13 mouse cellular contexts compared by ENCODE assay signal in genomic region chr15:88661654-88662053, GRCm38 (mm10).
A peak's percentile ranks its signal among the peaks of the same experiment; 100 is the strongest.
DNase-seq lines count a peak whose midpoint lies in the region; ATAC-seq and TF ChIP-seq lines count a peak whose summit lies in the region.
"Had no signal": no experiment of that assay in that cellular context is flagged by ENCODE, and none has a peak within 500 bp of the region (broad histone marks: within the 10 kb centered on the region; RNA-seq: fewer than 3 reads in every experiment).

No protein-coding gene starts in this region.

- H3K4me2 ChIP-seq in hindbrain, postnatal 0 days (ENCODE audit: low read depth, low read length) = no peak overlapping the region
- no peak overlapping the region for H3K4me2 ChIP-seq in hindbrain, embryonic 11.5 days (replicated peaks; ENCODE audit: low read depth, low read length)

- no peaks in the 10 kb centered on the region for H3K36me3 ChIP-seq in heart, embryonic 10.5 days
- H3K36me3 ChIP-seq in hindbrain, postnatal 0 days (ENCODE audit: insufficient read depth, low read length) = no peaks in the 10 kb centered on the region
- H3K36me3 ChIP-seq in hindbrain, embryonic 11.5 days (ENCODE audit: control insufficient read depth, insufficient read depth, low read length) = no peaks in the 10 kb centered on the region
- H3K36me3 ChIP-seq in E14TG2a.4 (ENCODE audit: insufficient read depth, low read length) = no peaks in the 10 kb centered on the region
- H3K36me3 ChIP-seq: hindbrain, embryonic 12.5 days had no signal

- ATAC-seq in hindbrain, postnatal 0 days = peak; percentile 62
- ATAC-seq in hindbrain, embryonic 11.5 days (ENCODE audit: low FRiP score) = no peak
- 0 out of 2 replicates have a peak, but pooled peaks have one; percentile 10 for ATAC-seq in megakaryocyte, adult 5-6 weeks (ENCODE audit: poor library complexity, severe bottlenecking)
- ATAC-seq: activated CD4-positive, CD25-positive, alpha-beta regulatory T cell, adult 4 months; forebrain, embryonic 13.5 days; inflammation-experienced regulatory T-cells, adult 6 months had no signal

- H3K27ac ChIP-seq in heart, embryonic 10.5 days = no peak overlapping the region
- no peak overlapping the region for H3K27ac ChIP-seq in hindbrain, postnatal 0 days
- no peak overlapping the region for H3K27ac ChIP-seq in hindbrain, embryonic 11.5 days (ENCODE audit: low read depth, low read length)
- H3K27ac ChIP-seq: forebrain, embryonic 13.5 days; gastrocnemius, adult 2 months; hindbrain, embryonic 12.5 days had no signal

- peak; percentile 41 to 54 for DNase-seq in heart, adult 18-20 months
- no peak for DNase-seq in heart, embryonic 10.5 days (ENCODE audit: low spot score)
- DNase-seq in hindbrain, postnatal 0 days (ENCODE audit: low spot score) = no peak
- DNase-seq in hindbrain, embryonic 11.5 days (ENCODE audit: low spot score) = no peak
- DNase-seq in thymus, postnatal 25 days = no peak
- DNase-seq: adrenal gland, adult 8-10 months had no signal

- H3K27me3 ChIP-seq in heart, embryonic 10.5 days (ENCODE audit: insufficient read depth, poor library complexity, severe bottlenecking) = peaks cover 29% of the 10 kb centered on the region
- 0 out of 2 replicates have a peak, but pooled peaks cover 4% of the 10 kb centered on the region for H3K27me3 ChIP-seq in hindbrain, postnatal 0 days (ENCODE audit: insufficient read depth, low read length)
- H3K27me3 ChIP-seq in hindbrain, embryonic 11.5 days (ENCODE audit: control insufficient read depth, insufficient read depth, low read length) = no peaks in the 10 kb centered on the region
- H3K27me3 ChIP-seq in E14TG2a.4 (ENCODE audit: insufficient read depth, low read length) = peaks cover 18% of the 10 kb centered on the region

- peaks cover 7% of the 10 kb centered on the region; the same call in 1 of the 2 replicates for H3K4me1 ChIP-seq in heart, embryonic 10.5 days
- no peaks in the 10 kb centered on the region for H3K4me1 ChIP-seq in hindbrain, postnatal 0 days (ENCODE audit: insufficient read depth, low read length)
- H3K4me1 ChIP-seq in hindbrain, embryonic 11.5 days (replicated peaks; ENCODE audit: control insufficient read depth, insufficient read depth, low read length) = no peaks in the 10 kb centered on the region
- H3K4me1 ChIP-seq in E14TG2a.4 (replicated peaks; ENCODE audit: low read depth, low read length) = peaks cover 20% of the 10 kb centered on the region

- 55% methylated on average over 3 of the region's 3 CpGs for WGBS in heart, embryonic 10.5 days
- WGBS in hindbrain, postnatal 0 days = 67% methylated on average over 3 of the region's 3 CpGs
- WGBS in hindbrain, embryonic 11.5 days = 64% methylated on average over 3 of the region's 3 CpGs

- H3K4me3 ChIP-seq in heart, embryonic 10.5 days = no peak overlapping the region
- no peak overlapping the region for H3K4me3 ChIP-seq in hindbrain, postnatal 0 days (ENCODE audit: low read length)
- no peak overlapping the region for H3K4me3 ChIP-seq in hindbrain, embryonic 11.5 days (ENCODE audit: low read depth, low read length)
- peak overlapping the region; percentile 67; the same call in 1 of the 2 replicates for H3K4me3 ChIP-seq in E14TG2a.4 (replicated peaks; ENCODE audit: low read length)
- H3K4me3 ChIP-seq: hindbrain, embryonic 12.5 days had no signal

- TF ChIP-seq CTCF in hindbrain, postnatal 0 days (IDR thresholded peaks at IDR 0.05; ENCODE audit: low read depth) = no peak
- no peak for TF ChIP-seq CTCF in E14TG2a.4 (conservative IDR thresholded peaks at IDR 0.05; ENCODE audit: low read length)

- no peak overlapping the region for H3K9ac ChIP-seq in hindbrain, postnatal 0 days (replicated peaks; ENCODE audit: low read length)
- H3K9ac ChIP-seq in hindbrain, embryonic 11.5 days (ENCODE audit: low read depth, low read length) = no peak overlapping the region
- H3K9ac ChIP-seq: forebrain, embryonic 13.5 days; hindbrain, embryonic 12.5 days had no signal

- no peaks in the 10 kb centered on the region for H3K9me3 ChIP-seq in heart, embryonic 10.5 days
- no peaks in the 10 kb centered on the region for H3K9me3 ChIP-seq in hindbrain, postnatal 0 days (ENCODE audit: low read length)
- H3K9me3 ChIP-seq in hindbrain, embryonic 11.5 days (ENCODE audit: control insufficient read depth, low read length) = no peaks in the 10 kb centered on the region
- H3K9me3 ChIP-seq in E14TG2a.4 (ENCODE audit: low read length) = no peaks in the 10 kb centered on the region
- H3K9me3 ChIP-seq: forebrain, embryonic 13.5 days; hindbrain, embryonic 12.5 days had no signal

Comparison
In these comparisons a context has a peak if more than half of its experiments do, and no peak if none do; other contexts are left out.
1. DNase-seq: peak in heart, adult 18-20 months (2 of 2); none in heart, embryonic 10.5 days (single experiment), hindbrain, postnatal 0 days (single experiment), hindbrain, embryonic 11.5 days (single experiment) and thymus, postnatal 25 days (single experiment).